Mouse (Mus musculus): Measurements from ENCODE around the gene Tnfrsf26.

Tnfrsf26 gene

DNA sequence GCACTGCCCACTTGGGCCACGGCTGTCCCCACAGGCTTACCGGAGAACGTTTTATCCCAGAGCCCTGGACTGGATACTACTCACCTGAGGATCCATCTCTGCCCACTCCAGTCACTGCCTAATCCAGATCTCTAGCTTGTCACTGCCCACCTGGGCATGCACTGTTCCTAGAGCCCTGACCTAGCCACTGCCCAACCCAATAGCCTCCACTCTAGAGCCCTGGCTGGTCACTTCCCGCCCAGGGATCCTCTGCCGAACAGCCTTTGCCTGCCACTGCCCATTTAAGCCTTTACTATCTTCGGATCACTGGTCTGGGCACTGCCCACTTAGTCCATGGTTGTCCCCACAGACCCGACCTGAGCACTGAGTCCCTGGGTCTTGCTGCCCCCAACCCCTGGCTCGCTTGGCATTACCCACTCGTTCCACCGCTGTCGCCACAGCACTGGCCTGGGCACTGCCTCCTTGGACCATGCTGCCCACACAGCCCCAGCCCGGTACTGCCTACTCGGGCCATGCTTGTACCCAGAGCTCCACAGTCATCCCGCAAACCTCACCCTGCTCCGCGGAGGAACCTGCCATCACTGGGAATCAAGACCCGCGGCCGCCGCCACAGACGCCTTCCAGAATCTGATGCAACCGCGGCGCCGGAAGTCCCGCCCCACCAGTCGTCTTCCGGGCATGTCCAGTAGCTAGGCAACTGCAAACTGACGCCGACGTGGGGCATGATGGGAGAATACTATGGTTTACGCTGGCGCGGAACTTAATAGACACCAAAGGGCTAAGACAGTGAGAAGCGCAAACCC is 28.9 kb downstream of the Tnfrsf26 start, which contains the start of gene Cars:
TSS of gene Cars (minus strand) at position 663 of the 803 bp plus-strand sequence.
- DNase-seq (ENCODE audit: low spot score), result peak; percentile 76

DNA sequence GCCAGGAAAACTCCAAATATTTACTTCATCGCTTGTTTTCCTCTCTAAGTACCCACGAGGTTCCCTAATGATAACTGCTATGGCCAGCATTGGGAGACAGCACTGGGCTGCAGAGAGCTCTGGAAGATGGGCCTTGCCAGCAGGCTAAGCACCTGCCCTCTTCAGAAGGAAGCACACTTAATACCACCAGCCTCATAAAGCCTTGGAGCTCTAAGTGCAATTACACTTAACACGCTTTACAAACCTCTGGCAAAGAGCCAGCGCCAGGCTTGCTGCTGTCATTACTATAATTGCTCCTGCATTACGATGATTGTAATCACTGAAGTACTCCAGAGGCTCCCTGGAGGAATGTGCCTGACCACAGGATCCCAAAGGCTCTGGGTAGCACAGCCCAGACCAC is 33.7 kb downstream of the Tnfrsf26 start:
- no peak for DNase-seq (ENCODE audit: low spot score)

DNA sequence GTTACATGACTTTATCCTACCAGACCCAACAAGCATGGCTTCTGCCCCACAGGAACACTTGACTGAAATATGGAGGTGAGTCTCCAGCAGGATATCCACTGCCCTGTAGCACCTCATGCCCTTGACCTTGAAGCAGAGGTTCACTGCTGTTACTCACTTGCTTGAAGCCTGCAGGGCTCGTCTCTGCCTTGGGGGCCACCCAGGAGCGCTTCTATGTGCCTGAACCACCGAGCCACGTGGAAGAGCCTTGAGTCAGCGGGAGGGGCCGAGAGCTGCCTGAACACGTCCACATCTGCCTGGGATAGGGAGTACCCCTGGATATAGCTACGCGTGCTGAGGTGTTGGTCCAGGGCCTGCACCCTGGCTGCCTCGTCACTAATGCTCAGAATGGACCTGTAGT is 36.3 kb downstream of the Tnfrsf26 start:
- DNase-seq (ENCODE audit: low spot score), result no peak

GRCm38 (mm10) chr7:143588006-143588405 is 40.5 kb downstream of the Tnfrsf26 start:
- no peak for DNase-seq (ENCODE audit: low spot score)

GRCm38 (mm10) chr7:143587586-143587985 is 40.9 kb downstream of the Tnfrsf26 start:
- no peak for DNase-seq (ENCODE audit: low spot score)

GRCm38 (mm10) chr7:143583956-143584355 is 44.6 kb downstream of the Tnfrsf26 start:
- peak; percentile 12 for DNase-seq (ENCODE audit: low spot score)

GRCm38 (mm10) chr7:143583025-143583424 is 45.5 kb downstream of the Tnfrsf26 start:
- DNase-seq (ENCODE audit: low spot score), result no peak

- DNase-seq (ENCODE audit: low spot score), result no peak
Measured at GRCm38 (mm10) chr7:143575751-143576150, 52.8 kb downstream of the Tnfrsf26 start.

DNA sequence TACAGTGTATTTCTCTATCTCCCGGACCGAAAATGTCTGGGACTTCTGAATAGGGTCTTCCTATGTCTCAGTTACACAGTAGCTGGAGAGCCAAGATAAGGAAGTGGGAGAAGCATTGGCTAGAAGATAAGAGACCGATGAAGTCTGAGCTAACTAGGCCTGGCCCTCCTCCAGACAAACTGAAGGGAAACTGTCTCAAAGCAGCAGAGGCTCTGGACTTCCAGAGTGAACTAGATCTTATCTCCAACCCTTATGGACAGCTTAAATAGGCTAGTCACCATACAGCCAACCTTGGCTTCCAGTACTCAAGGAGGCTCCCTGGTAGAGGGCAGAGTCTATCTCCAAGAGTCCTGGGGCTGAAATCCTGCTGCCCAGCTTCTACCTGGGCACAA is 62.9 kb downstream of the Tnfrsf26 start:
- no peak for DNase-seq (ENCODE audit: low spot score)

DNA sequence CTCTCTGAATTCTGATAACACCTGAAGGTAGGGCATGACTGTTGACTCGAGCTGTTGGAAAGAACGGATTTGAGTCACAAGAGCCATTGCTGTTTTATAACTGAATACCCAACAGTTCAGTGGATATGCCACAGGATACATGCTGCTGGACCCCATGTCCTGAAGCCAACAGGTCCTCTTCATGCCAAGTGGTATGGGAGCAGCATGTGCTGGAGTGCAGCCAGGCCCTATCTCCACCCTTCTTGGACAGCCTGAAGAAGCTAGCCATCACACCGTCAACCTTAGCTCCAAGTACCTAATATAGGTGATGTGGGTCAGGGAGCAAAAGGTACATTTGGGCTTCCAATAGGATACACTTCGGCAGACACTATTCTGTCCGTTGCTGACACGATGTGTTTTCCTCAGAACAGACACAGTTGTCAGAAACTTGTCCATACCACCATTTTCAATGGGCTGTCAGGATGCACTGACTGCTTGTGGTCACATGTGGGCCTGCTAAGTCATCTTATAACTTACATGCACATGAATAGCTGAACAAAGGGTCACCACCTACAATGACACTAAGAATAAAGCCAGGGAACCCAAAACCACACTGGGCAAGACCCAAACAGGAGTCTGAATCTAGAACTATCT is 63.4 kb downstream of the Tnfrsf26 start:
- DNase-seq (ENCODE audit: low spot score), result no peak

- DNase-seq (ENCODE audit: low spot score), result no peak
Measured at GRCm38 (mm10) chr7:143563787-143564186, 64.7 kb downstream of the Tnfrsf26 start.

All from ovary, postnatal 10 days (tissue).